Mouse (Mus musculus) forebrain, embryonic 13.5 days (tissue): ENCODE measurements around the gene Igdcc3. TPM values are rescaled to one million over a fixed set of nuclear protein-coding genes. Genes with fewer than 3 reads are reported as not detected.

Experiments
- polyA plus RNA-seq: library from polyadenylated mRNA; unstranded; fragments of >200 nt; fragmentation: Nextera tagmentation; extraction: Ambion mirVana; gene quantifications from 2 replicates; pipeline ENCODE4 v1.2.1, GENCODE M21; 2015

Gene Igdcc3
- polyA plus RNA-seq, 1 experiment from 2014 or later: 13.2 TPM

Other genes with a start within 250 kb of the Igdcc3 start
- gene Slc24a1, start 189.6 kb upstream of the Igdcc3 start, polyA plus RNA-seq: 0.05 and 0.08 TPM in 2 replicates
- gene Ints14, start 180.3 kb upstream of the Igdcc3 start, polyA plus RNA-seq: 50.4 and 57.4 TPM in 2 replicates
- gene Hacd3, start 119.5 kb upstream of the Igdcc3 start, polyA plus RNA-seq: 151 and 159 TPM in 2 replicates
- gene Dpp8, start 108.8 kb upstream of the Igdcc3 start, polyA plus RNA-seq: 34.9 and 41.2 TPM in 2 replicates
- 10.5 and 10.8 TPM in 2 replicates for gene Igdcc4, start 39.7 kb upstream of the Igdcc3 start, polyA plus RNA-seq
- 5.1 and 6.1 TPM in 2 replicates for gene Parp16, start 54.2 kb downstream of the Igdcc3 start, polyA plus RNA-seq
- gene Cilp, start 124.0 kb downstream of the Igdcc3 start, polyA plus RNA-seq: 0.28 and 0.64 TPM in 2 replicates
- 44.4 and 44.5 TPM in 2 replicates for gene Clpx, start 153.1 kb downstream of the Igdcc3 start, polyA plus RNA-seq
- 8.3 and 8.5 TPM in 2 replicates for gene Pdcd7, start 204.9 kb downstream of the Igdcc3 start, polyA plus RNA-seq
- gene Ubap1l, start 219.9 kb downstream of the Igdcc3 start, polyA plus RNA-seq: 0.30 and 0.58 TPM in 2 replicates